Mouse (Mus musculus) stomach, embryonic 14.5 days (tissue): ENCODE measurements around the gene Prr14. TPM values are rescaled to one million over a fixed set of nuclear protein-coding genes. Genes with fewer than 3 reads are reported as not detected.
"Not testable (repeated sequence)": the region's sequence is repeated elsewhere in the genome, so short reads cannot be mapped to it uniquely, and the experiment has no call there.

Experiments used
- ATAC-seq: fragments of 200-750 bp; cut with Nextera tagmentation; 2 replicates; pipeline ENCODE4 v1.8.0; 2017; ENCODE audit warnings: low read depth, moderate TSS enrichment; ENCODE audit not compliant: insufficient number of reproducible peaks, insufficient read depth, low FRiP score
- H3K27ac ChIP-seq: fragments of 300-500 bp; sonication (generic); 2 replicates; pipeline ENCODE4 v1.5.1; 2014; ENCODE audit warnings: mild to moderate bottlenecking, low read length, moderate library complexity, mixed read lengths
- H3K27me3 ChIP-seq: fragments of 300-500 bp; sonication (generic); 2 replicates; pipeline ENCODE4 v1.6.1; 2014; ENCODE audit warnings: low read length, control low read depth, mixed read lengths; ENCODE audit not compliant: control insufficient read depth, insufficient read depth
- H3K36me3 ChIP-seq: fragments of 300-500 bp; sonication (generic); 2 replicates; pipeline ENCODE4 v1.6.1; 2014; ENCODE audit warnings: mild to moderate bottlenecking, control low read depth, low read length, moderate library complexity, mixed read lengths; ENCODE audit not compliant: control insufficient read depth, insufficient read depth
- H3K4me1 ChIP-seq: fragments of 300-500 bp; sonication (generic); 2 replicates; pipeline ENCODE4 v1.6.1; 2014; ENCODE audit warnings: low read length, control low read depth, mixed read lengths; ENCODE audit not compliant: control insufficient read depth, insufficient read depth
- H3K4me2 ChIP-seq: fragments of 300-500 bp; sonication (generic); replicated peaks from 2 replicates; pipeline ENCODE4 v1.6.1; 2014; ENCODE audit warnings: low read depth, low read length, control low read depth
- H3K4me3 ChIP-seq: fragments of 300-500 bp; sonication (generic); 2 replicates; pipeline ENCODE4 v1.5.1; 2014; ENCODE audit warnings: low read depth, low read length, control low read depth
- H3K9ac ChIP-seq: fragments of 300-500 bp; sonication (generic); replicated peaks from 2 replicates; pipeline ENCODE4 v1.6.1; 2014; ENCODE audit warnings: low read depth, mild to moderate bottlenecking, control low read depth, low read length, moderate library complexity, mixed read lengths
- H3K9me3 ChIP-seq: fragments of 300-500 bp; sonication (generic); 2 replicates; pipeline ENCODE4 v1.6.1; 2016; ENCODE audit warnings: low read depth, low read length, control low read depth; ENCODE audit not compliant: control insufficient read depth
- WGBS: fragments of 180-500 bp; shearing (Covaris S2); extraction: QIAGEN DNeasy Blood & Tissue Kit; methylation state at CpG from one replicate; pipeline ENCODE4 v1.1.7; 2014; 5-methylcytosine and 5-hydroxymethylcytosine counted together
- polyA plus RNA-seq: library from polyadenylated mRNA; unstranded; fragments of >200 nt; fragmentation: Nextera tagmentation; extraction: Ambion mirVana; gene quantifications from 2 replicates; pipeline ENCODE4 v1.2.1, GENCODE M21; 2014

Prr14 gene
- polyA plus RNA-seq, 1 experiment from 2014 or later: 55.0 TPM

DNA sequence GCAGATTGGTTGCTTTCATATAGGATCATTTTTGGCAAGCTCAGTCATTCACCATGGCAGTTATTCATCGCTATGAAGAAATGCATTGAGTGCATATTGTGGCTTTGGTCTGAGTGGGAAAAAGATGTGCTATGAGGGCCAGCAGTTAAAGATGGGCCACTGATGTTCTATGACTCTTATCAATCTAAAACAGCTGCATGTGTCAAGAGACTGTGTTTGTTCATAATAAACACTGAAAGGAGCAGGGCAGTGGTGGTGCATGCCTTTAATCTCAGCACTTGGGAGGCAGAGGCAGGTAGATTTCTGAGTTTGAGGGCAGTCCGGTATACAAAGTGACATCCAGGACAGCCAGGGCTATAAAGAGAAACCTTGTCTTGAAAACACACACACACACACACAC is 6.3 kb downstream of the Prr14 start:
- not testable (repeated sequence) for H3K4me3 ChIP-seq, H3K9ac ChIP-seq, H3K4me1 ChIP-seq, H3K27me3 ChIP-seq, H3K36me3 ChIP-seq, H3K9me3 ChIP-seq, ATAC-seq, H3K4me2 ChIP-seq, H3K27ac ChIP-seq
- WGBS: 93% methylated on average over 2 of the region's 2 CpGs

GRCm38 (mm10) chr7:127466606-127467005 is 7.2 kb downstream of the Prr14 start:
- no peak overlapping the region for H3K9ac ChIP-seq
- H3K9me3 ChIP-seq: no peaks in the 10 kb centered on the region
- H3K27me3 ChIP-seq: no peaks in the 10 kb centered on the region
- 95% methylated on average over 4 of the region's 4 CpGs for WGBS
- H3K27ac ChIP-seq: no peak overlapping the region
- peaks cover 4% of the 10 kb centered on the region for H3K36me3 ChIP-seq
- H3K4me1 ChIP-seq: no peaks in the 10 kb centered on the region
- H3K4me2 ChIP-seq: no peak overlapping the region
- ATAC-seq: no peak
- H3K4me3 ChIP-seq: no peak overlapping the region

DNA sequence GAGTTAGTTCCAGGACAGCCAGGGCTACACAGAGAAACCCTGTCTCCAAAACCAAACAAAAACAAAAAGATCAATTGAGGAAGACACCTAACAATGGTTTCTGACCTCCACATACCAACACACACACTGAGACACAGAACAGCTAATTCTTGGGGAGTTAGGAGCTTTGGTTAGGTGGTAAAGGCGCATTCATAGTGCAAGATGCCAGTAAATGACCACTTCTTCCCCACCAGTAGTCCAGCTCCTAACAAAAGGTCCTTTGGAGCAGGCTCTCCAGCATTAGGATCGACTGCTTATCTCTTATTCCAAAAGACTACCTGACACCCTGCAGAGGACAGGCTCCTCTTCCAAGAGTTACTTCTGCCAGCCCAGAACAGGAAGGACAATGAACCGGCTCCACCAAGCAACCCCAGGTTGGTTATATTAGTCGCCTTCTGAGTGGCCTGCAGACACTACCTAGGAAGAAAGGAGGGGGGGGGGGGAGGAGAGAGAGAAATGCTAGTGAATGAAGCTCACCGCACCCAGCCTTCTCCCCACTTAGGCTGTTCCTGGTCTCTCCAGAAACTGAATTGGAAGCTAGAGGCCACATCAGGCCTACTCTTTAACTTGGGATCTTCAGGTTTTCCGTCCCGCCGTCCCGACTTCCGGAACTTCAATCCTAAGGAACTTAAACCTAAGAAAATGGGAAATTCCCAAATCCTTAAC is 10.8 kb downstream of the Prr14 start:
- Histone ChIP-seq H3K27ac (peak overlapping the region; percentile 91), H3K4me1 (peaks cover 7% of the 10 kb centered on the region), H3K4me3 (peak overlapping the region; percentile 68), H3K36me3 (peaks cover 23% of the 10 kb centered on the region), H3K4me2 (peak overlapping the region; percentile 75), H3K9ac (peak overlapping the region; percentile 77), H3K9me3 (no peaks in the 10 kb centered on the region), H3K27me3 (no peaks in the 10 kb centered on the region)
- WGBS: 9% methylated on average over 10 of the region's 10 CpGs
- ATAC-seq: no peak

- peaks cover 31% of the 10 kb centered on the region for H3K36me3 ChIP-seq
- peak overlapping the region; percentile 91 for H3K27ac ChIP-seq
- H3K27me3 ChIP-seq: no peaks in the 10 kb centered on the region
- H3K4me2 ChIP-seq: peak overlapping the region; percentile 75
- peaks cover 7% of the 10 kb centered on the region for H3K4me1 ChIP-seq
- peak; percentile 90 for ATAC-seq
- H3K9me3 ChIP-seq: no peaks in the 10 kb centered on the region
- H3K9ac ChIP-seq: peak overlapping the region; percentile 77
- under 1% methylated on average over 46 of the region's 46 CpGs for WGBS
- peak overlapping the region; percentile 68 for H3K4me3 ChIP-seq
Observed at GRCm38 (mm10) chr7:127470743-127471645, 11.6 kb downstream of the Prr14 start.

GRCm38 (mm10) chr7:127471646-127472010 is 12.2 kb downstream of the Prr14 start:
- no peak for ATAC-seq
- Histone ChIP-seq H3K4me1 (peaks cover 7% of the 10 kb centered on the region), H3K27ac (peak overlapping the region; percentile 91), H3K4me3 (peak overlapping the region; percentile 68), H3K27me3 (no peaks in the 10 kb centered on the region), H3K4me2 (peak overlapping the region; percentile 75), H3K9ac (peak overlapping the region; percentile 77), H3K9me3 (no peaks in the 10 kb centered on the region), H3K36me3 (peaks cover 33% of the 10 kb centered on the region)
- under 1% methylated on average over 25 of the region's 25 CpGs for WGBS

DNA sequence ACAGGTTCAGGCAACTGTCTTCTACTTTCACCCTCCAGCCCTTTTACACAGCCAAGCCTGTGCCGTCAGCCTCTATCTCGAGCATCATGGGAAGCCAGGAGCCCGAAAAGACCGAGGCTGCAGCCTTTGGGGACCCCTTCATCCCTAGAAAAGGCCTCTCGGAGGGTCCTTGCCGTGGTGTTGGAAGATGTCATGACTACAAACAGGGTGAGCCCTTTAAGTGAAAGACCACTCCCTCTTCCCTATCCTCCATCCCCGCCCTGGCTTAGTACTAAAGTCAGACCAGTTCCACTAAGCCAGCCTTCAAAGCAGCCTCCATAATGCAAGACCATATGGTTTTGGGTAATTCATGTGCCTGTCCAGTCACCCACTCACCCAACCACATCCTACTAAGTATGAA is 12.6 kb downstream of the Prr14 start:
- Histone ChIP-seq H3K9ac (peak overlapping the region; percentile 77), H3K9me3 (no peaks in the 10 kb centered on the region), H3K4me1 (peaks cover 11% of the 10 kb centered on the region), H3K36me3 (peaks cover 32% of the 10 kb centered on the region), H3K27ac (peak overlapping the region; percentile 91), H3K27me3 (no peaks in the 10 kb centered on the region), H3K4me2 (peak overlapping the region; percentile 75), H3K4me3 (peak overlapping the region; percentile 68)
- no peak for ATAC-seq
- 0% methylated on average over 7 of the region's 7 CpGs for WGBS

- no peak for ATAC-seq
- no peak overlapping the region for H3K4me3 ChIP-seq
- peaks cover 29% of the 10 kb centered on the region for H3K36me3 ChIP-seq
Observed at GRCm38 (mm10) chr7:127473705-127474104, 14.3 kb downstream of the Prr14 start.

GRCm38 (mm10) chr7:127474378-127475070 is 15.1 kb downstream of the Prr14 start:
- Histone ChIP-seq H3K4me3 (no peak overlapping the region), H3K36me3 (peaks cover 29% of the 10 kb centered on the region), H3K9me3 (no peaks in the 10 kb centered on the region), H3K27me3 (no peaks in the 10 kb centered on the region), H3K4me2 (no peak overlapping the region), H3K27ac (no peak overlapping the region), H3K9ac (no peak overlapping the region), H3K4me1 (peaks cover 13% of the 10 kb centered on the region)
- ATAC-seq: no peak
- 81% methylated on average over 6 of the region's 6 CpGs for WGBS

More at GRCm38 (mm10) chr7:127473705-127474104, 14.3 kb downstream of the Prr14 start:
- H3K9me3 ChIP-seq: no peaks in the 10 kb centered on the region
- no peak overlapping the region for H3K27ac ChIP-seq
- H3K27me3 ChIP-seq: no peaks in the 10 kb centered on the region
- H3K4me1 ChIP-seq: peaks cover 13% of the 10 kb centered on the region
- no peak overlapping the region for H3K9ac ChIP-seq
- WGBS: 79% methylated on average over 5 of the region's 5 CpGs
- no peak overlapping the region for H3K4me2 ChIP-seq
